Mouse (Mus musculus): ENCODE data around the gene Ehmt2. TPM values are rescaled to one million over a fixed set of nuclear protein-coding genes. Genes with fewer than 3 reads are reported as not detected.
A peak's percentile ranks its signal among the peaks of the same experiment; 100 is the strongest.

Ehmt2 gene
- polyA plus RNA-seq (2012; rRNA removed): 151 and 185 TPM in 2 replicates

- no peak for DNase-seq (ENCODE audit: low read depth, low spot score)
- under 1% methylated on average over 37 of the region's 44 CpGs for WGBS
These were observed at the start of gene Ehmt2, which contains the start of gene C2 for GRCm38 (mm10) chr17:34898160-34898586. Gene Ehmt2, plus strand, starts transcription at chr17:34898469. Gene C2, minus strand, starts transcription at chr17:34898265.

GRCm38 (mm10) chr17:34849722-34850516 lies 48.4 kb upstream of the Ehmt2 start, which contains the start of the genes Skiv2l and Nelfe:
Gene Skiv2l, minus strand, starts transcription at chr17:34850210.
Gene Nelfe, plus strand, starts transcription at chr17:34850391.
- peak; percentile 80 for DNase-seq (ENCODE audit: low read depth, low spot score)

DNA sequence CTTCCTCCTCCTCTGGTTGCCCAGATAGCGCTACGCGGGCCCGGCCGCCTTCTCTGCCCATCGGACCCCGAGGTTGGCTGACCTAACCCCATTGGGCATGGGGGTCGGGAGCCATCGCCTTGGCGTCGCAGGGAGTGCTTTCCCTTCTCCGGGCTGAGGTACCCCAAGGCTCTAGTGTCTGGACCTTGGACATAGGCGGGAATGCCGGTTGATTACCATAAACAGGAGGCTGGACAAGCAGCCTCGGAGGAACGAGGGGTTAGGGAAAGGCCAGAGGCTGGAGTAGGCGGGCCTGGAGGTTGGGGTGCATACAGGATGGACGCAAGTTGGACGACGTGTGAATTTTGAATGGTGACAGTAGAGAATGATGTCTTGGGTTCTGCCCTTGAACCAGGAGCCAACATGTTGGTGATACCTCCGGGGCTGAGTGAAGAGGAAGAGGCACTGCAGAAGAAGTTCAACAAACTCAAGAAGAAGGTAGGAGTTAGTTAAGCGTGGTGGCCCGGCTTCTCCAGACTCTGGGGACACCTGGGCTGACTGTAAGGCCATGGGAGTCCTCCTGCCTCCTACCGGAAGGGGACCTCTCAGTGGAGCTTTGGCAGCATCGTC lies 47.6 kb upstream of the Ehmt2 start:
- no peak for DNase-seq (ENCODE audit: low read depth, low spot score)
- under 1% methylated on average over 25 of the region's 25 CpGs for WGBS

More at GRCm38 (mm10) chr17:34849722-34850516, 48.4 kb upstream of the Ehmt2 start, which contains the start of the genes Skiv2l and Nelfe:
- under 1% methylated on average over 62 of the region's 65 CpGs for WGBS

- no peak for DNase-seq (ENCODE audit: low read depth, low spot score)
- 74% methylated on average over 8 of the region's 8 CpGs for WGBS
These were observed 44.8 kb upstream of the Ehmt2 start for GRCm38 (mm10) chr17:34853511-34853910.

GRCm38 (mm10) chr17:34854761-34855160 lies 43.5 kb upstream of the Ehmt2 start:
- 36% methylated on average over 3 of the region's 3 CpGs for WGBS
- no peak for DNase-seq (ENCODE audit: low read depth, low spot score)

DNA sequence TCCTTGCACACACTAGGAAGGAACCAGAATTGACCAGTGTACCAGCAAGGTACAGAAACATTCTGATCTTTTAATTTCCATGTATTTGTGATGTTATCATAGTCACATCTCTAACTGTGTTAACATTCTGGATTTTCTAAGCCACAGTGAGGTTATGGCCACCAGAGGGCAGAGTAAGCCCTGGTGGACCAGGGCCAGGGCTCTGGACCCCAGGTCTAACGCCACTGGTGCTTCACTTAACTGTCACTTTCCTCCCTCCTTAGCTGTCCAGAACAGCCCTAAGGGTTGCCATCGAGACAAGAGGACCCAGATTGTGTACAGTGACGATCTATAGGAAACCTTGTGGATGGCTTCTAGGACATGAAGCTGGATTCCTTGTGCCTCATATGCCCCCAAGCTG lies 42.4 kb upstream of the Ehmt2 start:
- DNase-seq (ENCODE audit: low read depth, low spot score): no peak
- 26% methylated on average over 3 of the region's 3 CpGs for WGBS

DNA sequence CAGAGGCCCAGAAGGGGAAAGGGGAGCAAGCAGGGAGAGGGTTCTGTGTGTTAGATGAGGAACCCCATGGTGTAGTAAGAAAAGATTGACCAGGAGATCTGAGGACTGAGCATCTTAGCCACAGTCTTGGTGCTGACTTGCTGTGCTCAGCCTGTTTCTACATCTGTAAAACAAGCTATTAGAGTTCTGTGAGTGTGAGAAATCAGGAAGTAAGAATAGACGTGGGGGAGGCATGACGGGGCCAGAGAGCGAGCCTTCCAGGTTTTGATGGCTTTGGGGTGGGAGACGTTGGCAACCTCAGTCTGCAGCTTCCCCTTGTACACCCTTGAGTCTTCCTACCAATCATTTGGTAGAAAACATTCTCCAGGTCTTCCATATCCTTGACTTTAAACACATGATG lies 39.6 kb upstream of the Ehmt2 start:
- WGBS: 76% methylated on average over 4 of the region's 4 CpGs

DNA sequence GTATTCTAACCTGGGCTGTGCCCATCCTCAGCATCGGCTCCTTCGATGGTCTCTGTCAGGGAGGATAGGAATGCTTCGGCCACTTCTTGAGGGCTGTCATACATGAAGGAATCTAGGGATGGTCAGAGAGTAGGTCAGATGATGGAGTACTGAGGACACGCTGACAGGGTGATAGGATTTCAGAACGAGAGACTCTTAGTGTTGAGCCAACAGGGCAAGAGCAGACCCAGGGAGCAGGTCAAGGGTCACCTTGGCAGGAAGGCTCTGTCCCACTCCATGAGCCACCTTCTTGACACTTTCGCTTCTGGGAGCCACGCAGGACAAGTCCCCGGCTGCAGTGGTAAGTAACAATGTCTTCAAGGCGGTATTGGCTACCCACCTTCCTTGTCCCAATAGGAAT lies 37.8 kb upstream of the Ehmt2 start:
- DNase-seq (ENCODE audit: low read depth, low spot score): no peak
- WGBS: 84% methylated on average over 9 of the region's 9 CpGs

More for the DNA sequence above, 39.6 kb upstream of the Ehmt2 start:
- no peak for DNase-seq (ENCODE audit: low read depth, low spot score)

- DNase-seq (ENCODE audit: low read depth, low spot score): peak; percentile 53
These were observed 36.4 kb upstream of the Ehmt2 start for GRCm38 (mm10) chr17:34861704-34862415.

DNA sequence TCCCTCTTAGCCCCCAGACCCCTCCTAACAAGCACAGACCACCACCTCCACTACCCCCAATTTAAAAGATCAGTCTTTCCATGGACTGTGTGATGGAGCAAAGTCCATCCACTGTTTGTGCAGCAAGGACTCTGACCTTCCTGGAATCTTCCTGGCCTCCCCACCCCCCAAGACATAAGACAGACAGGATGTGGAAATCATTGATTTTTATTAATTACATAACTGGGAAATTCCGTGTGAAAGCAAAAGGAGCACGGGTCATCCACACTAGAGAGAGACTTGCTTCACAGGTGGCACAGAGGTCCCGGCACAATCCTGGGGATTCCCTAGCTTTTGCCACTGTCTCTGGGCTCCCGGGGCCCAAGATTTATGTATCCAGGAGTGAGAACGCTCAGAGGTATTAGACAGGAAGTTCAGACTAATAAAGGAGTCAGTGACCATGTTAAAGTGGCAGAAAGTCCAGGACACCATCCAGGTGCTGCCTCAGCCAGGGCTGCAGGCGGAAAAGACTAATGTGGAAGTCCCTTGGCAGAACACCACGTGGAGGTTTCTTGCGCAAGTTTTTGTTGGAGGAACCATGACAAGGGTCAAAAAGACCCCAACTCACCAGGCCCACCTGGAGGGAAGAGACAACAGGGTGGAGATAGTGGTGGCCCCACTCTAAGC lies 35.7 kb upstream of the Ehmt2 start, which contains the start of gene Cfb:
Cfb (minus strand) TSS at position 103 of the 666 bp plus-strand sequence.
- WGBS: 27% methylated on average over 8 of the region's 8 CpGs
- peak; percentile 47 for DNase-seq (ENCODE audit: low read depth, low spot score)

More at GRCm38 (mm10) chr17:34861704-34862415, 36.4 kb upstream of the Ehmt2 start:
- 35% methylated on average over 13 of the region's 13 CpGs for WGBS

DNA sequence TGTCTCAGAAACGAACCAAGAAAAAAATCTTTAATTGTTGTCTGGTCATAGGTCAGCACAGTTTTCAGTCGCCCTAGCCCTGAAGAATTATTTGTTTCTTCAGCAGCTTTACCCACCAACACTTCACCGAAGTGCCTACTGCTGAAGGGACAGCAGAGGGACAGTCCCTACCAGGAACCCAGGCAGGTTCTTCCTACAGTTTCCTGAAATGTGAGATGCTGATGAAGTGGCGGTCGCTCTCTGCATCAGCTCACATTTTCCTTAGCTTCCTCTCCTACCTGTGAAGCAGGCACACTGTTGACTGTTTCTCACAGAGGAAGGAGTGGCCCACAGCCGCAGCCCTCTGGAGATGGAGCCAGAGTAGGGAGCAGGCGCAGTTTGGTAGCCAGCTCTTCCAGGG lies 32.3 kb upstream of the Ehmt2 start:
- DNase-seq (ENCODE audit: low read depth, low spot score): no peak
- 26% methylated on average over 7 of the region's 7 CpGs for WGBS

- 74% methylated on average over 6 of the region's 6 CpGs for WGBS
These were observed 23.9 kb upstream of the Ehmt2 start for GRCm38 (mm10) chr17:34874321-34874720.

GRCm38 (mm10) chr17:34879336-34879879 lies 18.9 kb upstream of the Ehmt2 start, which contains the start of gene Zbtb12:
Gene Zbtb12, plus strand, starts transcription at chr17:34879483.
- no peak for DNase-seq (ENCODE audit: low read depth, low spot score)
- WGBS: 51% methylated on average over 11 of the region's 11 CpGs

More at GRCm38 (mm10) chr17:34874321-34874720, 23.9 kb upstream of the Ehmt2 start:
- DNase-seq (ENCODE audit: low read depth, low spot score): no peak

GRCm38 (mm10) chr17:34881166-34881565 lies 17.1 kb upstream of the Ehmt2 start:
- DNase-seq (ENCODE audit: low read depth, low spot score): no peak

DNA sequence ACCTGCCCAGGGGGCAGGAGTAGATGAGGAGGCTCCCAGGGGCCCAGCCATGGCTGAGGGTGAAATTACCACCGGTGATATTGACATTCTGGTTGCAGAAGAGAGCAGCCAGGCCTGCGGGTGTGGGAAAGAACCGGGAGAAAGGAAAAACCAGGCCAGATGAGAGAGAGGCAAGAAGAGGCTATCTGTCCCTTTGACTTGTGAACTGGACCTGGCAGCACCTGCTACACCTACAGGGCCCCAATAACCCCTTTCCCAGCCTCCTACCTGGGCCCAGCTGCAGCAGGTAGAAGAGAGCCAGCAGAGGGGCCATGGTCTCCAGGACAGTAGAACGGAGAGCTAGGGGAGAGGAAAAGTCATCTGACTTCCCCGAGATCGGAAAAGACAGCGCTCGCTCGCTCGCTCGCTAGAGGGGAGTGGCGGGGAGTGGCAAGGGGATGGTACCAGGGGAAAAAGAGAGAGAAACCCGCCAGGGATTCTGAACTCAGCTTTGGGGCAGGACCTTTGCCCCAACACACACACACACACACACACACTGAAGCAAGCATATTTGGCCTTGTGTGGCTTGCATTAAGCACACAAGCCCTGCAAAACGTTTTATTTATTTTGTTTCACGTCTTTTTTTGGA lies 16.5 kb upstream of the Ehmt2 start, which contains the start of gene Gm20547:
Gm20547 (minus strand) TSS at position 360 of the 628 bp plus-strand sequence.
- 10% methylated on average over 15 of the region's 15 CpGs for WGBS
- no peak for DNase-seq (ENCODE audit: low read depth, low spot score)

- DNase-seq (ENCODE audit: low read depth, low spot score): no peak
- 75% methylated on average over 3 of the region's 3 CpGs for WGBS
These were observed 14.9 kb upstream of the Ehmt2 start for GRCm38 (mm10) chr17:34883332-34883731.

GRCm38 (mm10) chr17:34884704-34885103 lies 13.6 kb upstream of the Ehmt2 start:
- DNase-seq (ENCODE audit: low read depth, low spot score): no peak

DNA sequence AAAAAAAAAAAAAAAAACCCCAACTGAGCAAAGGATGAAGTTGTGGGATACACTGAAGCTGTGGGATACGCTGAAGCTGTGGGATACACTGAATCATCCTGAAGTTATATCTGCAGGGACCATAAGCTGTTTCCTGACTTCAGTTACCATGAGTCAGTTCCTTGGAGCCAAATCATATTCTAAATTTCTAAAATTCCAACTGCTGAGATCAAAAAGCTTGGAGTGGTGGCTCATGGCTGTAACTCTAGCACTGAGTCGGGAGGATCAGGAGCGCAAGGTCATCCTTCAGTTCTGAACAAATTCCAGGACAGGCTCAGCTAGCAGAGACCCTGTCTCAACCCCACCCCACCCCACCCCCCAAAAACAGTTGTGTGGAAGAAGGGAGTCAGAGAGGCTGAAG lies 12.7 kb upstream of the Ehmt2 start:
- no peak for DNase-seq (ENCODE audit: low read depth, low spot score)
- 78% methylated on average over 3 of the region's 3 CpGs for WGBS

More at GRCm38 (mm10) chr17:34884704-34885103, 13.6 kb upstream of the Ehmt2 start:
- 92% methylated on average over 6 of the region's 6 CpGs for WGBS
